Mouse (Mus musculus): ENCODE measurements around the gene Crtap.

- TF ChIP-seq POLR2A (IDR thresholded peaks at IDR 0.05; ENCODE audit: borderline replicate concordance, insufficient read depth, low read length) = no peak
- no peak for TF ChIP-seq CTCF (IDR thresholded peaks at IDR 0.05; ENCODE audit: borderline replicate concordance, insufficient read depth, low read depth, low read length)
Observed at GRCm38 (mm10) chr9:114400588-114400948, 10.1 kb upstream of the Crtap start.

All from cerebellum, adult 2 months (tissue).